Mouse (Mus musculus) left cerebral cortex, adult 2 months (tissue): ENCODE data around the gene Ifitm5. TPM values are rescaled to one million over a fixed set of nuclear protein-coding genes. Genes with fewer than 3 reads are reported as not detected.

ENCODE experiments used
- DNase-seq, 2 experiments: peaks; one replicate each; pipeline ENCODE4 v3.0.0; 2021 to 2022; ENCODE audit warnings: low spot score in 2 of 2, mixed read lengths in 1 of 2; ENCODE audit errors: extremely low spot score in 1 of 2
- H3K27ac ChIP-seq: fragments of 200-600 bp; 2 replicates; pipeline ENCODE4 v1.8.1; 2022
- H3K4me3 ChIP-seq: fragments of 200-600 bp; 2 replicates; pipeline ENCODE4 v1.8.1; 2022
- CTCF ChIP-seq: fragments of 200-600 bp; IDR thresholded peaks from 2 replicates; pipeline ENCODE4 v1.8.1; 2022; ENCODE audit warnings: antibody characterized with exemption, mild to moderate bottlenecking, moderate library complexity
- intact Hi-C: fragments of 180-260 bp; cut with DNase I; formaldehyde crosslinking; loops from one replicate; pipeline ENCODE4 v1.15.1; 2025
- total RNA-seq, 2 experiments: library from RNA; stranded (reverse); gene quantifications; 2 replicates each; pipeline ENCODE4 v1.2.3; 2021

The Ifitm5 gene
- total RNA-seq, 2 experiments from 2014 or later: not detected

- intact Hi-C loops: loop anchor here (1.0 to 5.0 kb wide), 3 partner anchors 48 to 89 kb away; no protein-coding TSS in a partner anchor
- peak; percentile 56 for TF ChIP-seq CTCF
- Histone ChIP-seq H3K27ac (no peak overlapping the region), H3K4me3 (no peak overlapping the region)
- no peak for DNase-seq
These were observed 9.2 kb upstream of the Ifitm5 start for GRCm38 (mm10) chr7:140959181-140959901.

DNA sequence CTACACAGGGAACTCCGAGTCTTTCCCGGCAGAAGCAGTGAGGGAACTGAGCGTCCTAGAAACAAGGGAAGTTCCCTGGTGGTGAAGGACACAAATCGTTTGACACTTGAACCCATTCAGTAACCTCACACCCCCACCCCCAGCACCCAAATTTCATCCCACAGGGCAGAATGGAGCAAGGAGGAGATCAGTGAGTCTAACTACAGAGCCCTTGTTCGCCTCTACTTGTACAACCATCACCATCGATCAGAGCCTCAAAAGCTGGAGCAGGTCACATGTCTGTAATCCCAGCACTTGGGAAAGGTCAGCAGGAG is 6.4 kb upstream of the Ifitm5 start:
- DNase-seq: no peak
- TF ChIP-seq CTCF: no peak; the same call in 1 of the 2 replicates
- peak overlapping the region; percentile 71; the same call in 1 of the 2 replicates for H3K27ac ChIP-seq
- no peak overlapping the region for H3K4me3 ChIP-seq
- intact Hi-C loops: loop anchor here (5.0 kb wide), 2 partner anchors 49 to 51 kb away; no protein-coding TSS in a partner anchor

- DNase-seq: peak in 1 of 2 experiments; percentile 26
- TF ChIP-seq CTCF: no peak
- intact Hi-C loops: loop anchor here (5.0 kb wide), 2 partner anchors 49 to 51 kb away; no protein-coding TSS in a partner anchor
- H3K27ac ChIP-seq: peak within 1 kb of the TSS; percentile 71
- peak within 1 kb of the TSS; percentile 38 for H3K4me3 ChIP-seq
These were observed 5.9 kb upstream of the Ifitm5 start, which contains the start of the genes Gm45717 and Ifitm2 for GRCm38 (mm10) chr7:140955758-140956555. Gene Gm45717, minus strand, starts transcription at chr7:140955937. Gene Ifitm2, minus strand, starts transcription at chr7:140955987.

- TF ChIP-seq CTCF: no peak
- Histone ChIP-seq H3K27ac (peak overlapping the region; percentile 15; the same call in 1 of the 2 replicates), H3K4me3 (peak overlapping the region; percentile 38)
- intact Hi-C loops: loop anchor here (5.0 kb wide), 2 partner anchors 48 to 52 kb away; no protein-coding TSS in a partner anchor
- no peak for DNase-seq
These were observed 5.3 kb upstream of the Ifitm5 start for GRCm38 (mm10) chr7:140955342-140955741.

DNA sequence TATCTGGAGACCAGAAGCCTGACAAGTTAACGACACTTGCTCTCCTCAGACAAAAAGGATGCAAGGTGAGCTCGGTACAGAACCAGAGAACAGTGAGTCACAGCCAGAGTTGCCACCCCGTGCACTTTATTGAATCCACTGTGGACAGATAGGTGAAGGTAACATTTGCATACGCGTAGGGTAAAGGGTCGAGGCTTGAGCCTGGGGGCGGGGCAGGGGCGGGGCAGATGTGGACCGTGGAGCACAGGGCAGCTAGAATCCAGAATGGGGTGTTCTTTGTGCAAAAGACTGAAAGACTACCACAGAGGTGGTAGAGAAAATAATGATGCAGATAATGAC is 4.6 kb upstream of the Ifitm5 start:
- Histone ChIP-seq H3K27ac (no peak overlapping the region), H3K4me3 (no peak overlapping the region)
- intact Hi-C loops: loop anchor here (5.0 kb wide), 2 partner anchors 47 to 53 kb away; no protein-coding TSS in a partner anchor
- DNase-seq: no peak
- no peak for TF ChIP-seq CTCF

- intact Hi-C loops: no loop called here
These were observed 4.0 kb upstream of the Ifitm5 start for GRCm38 (mm10) chr7:140953800-140954732.

GRCm38 (mm10) chr7:140953133-140953532 is 3.0 kb upstream of the Ifitm5 start:
- no peak for TF ChIP-seq CTCF
- Histone ChIP-seq H3K4me3 (no peak overlapping the region), H3K27ac (no peak overlapping the region)
- intact Hi-C loops: no loop called here
- DNase-seq: no peak

More at GRCm38 (mm10) chr7:140953800-140954732, 4.0 kb upstream of the Ifitm5 start:
- TF ChIP-seq CTCF: no peak
- Histone ChIP-seq H3K27ac (no peak overlapping the region), H3K4me3 (no peak overlapping the region)
- DNase-seq: no peak

- Histone ChIP-seq H3K27ac (no peak overlapping the region), H3K4me3 (no peak overlapping the region)
- no peak for TF ChIP-seq CTCF
- DNase-seq: no peak
- intact Hi-C loops: no loop called here
These were observed 2.4 kb upstream of the Ifitm5 start for GRCm38 (mm10) chr7:140952441-140952840.

DNA sequence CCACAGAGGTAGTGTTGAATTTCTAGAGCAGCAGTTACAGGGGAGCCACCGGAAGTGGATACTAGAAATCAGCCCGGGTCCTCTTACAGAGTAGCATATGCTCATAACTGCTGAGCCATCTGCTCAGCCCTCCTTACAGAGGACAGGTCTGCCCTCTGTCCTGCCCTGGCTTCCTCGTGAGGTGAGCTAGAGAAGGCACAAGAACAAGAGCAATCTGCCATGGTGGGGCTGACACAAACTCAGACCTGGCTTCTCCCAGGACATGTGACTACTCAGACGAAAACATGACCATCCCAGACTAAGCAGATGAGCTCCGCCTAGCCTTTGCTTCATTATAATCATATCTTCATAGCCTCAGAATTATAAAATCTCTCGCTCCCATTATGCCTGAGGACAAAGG is 1.7 kb upstream of the Ifitm5 start:
- Histone ChIP-seq H3K27ac (no peak overlapping the region), H3K4me3 (no peak overlapping the region)
- no peak for DNase-seq
- TF ChIP-seq CTCF: no peak
- intact Hi-C loops: no loop called here

DNA sequence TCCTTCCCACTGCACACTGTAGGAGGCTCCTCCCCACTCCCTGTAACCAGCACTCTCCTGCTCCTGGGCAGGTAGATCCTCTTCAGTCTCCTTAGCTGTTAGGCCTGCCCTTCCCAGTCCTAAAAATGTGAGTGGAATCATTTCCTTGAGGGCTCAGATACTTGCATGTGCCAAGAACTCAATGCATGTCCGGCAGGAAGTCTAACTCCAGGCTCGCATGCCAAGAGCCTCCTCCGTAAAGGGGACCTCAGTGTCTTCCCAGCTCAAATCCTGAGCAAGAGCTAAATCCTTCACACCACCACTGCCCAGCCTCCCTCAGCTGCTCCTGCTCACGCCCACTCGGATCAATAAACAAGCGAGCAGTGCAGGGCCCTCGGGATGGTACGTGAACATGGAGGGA is 960 bp upstream of the Ifitm5 start:
- Histone ChIP-seq H3K27ac (no peak overlapping the region), H3K4me3 (no peak overlapping the region)
- DNase-seq: no peak
- no peak for TF ChIP-seq CTCF
- intact Hi-C loops: no loop called here

GRCm38 (mm10) chr7:140949255-140949654 is 836 bp downstream of the Ifitm5 start:
- intact Hi-C loops: no loop called here
- no peak for TF ChIP-seq CTCF
- no peak overlapping the region for H3K4me3 ChIP-seq
- H3K27ac ChIP-seq: no peak overlapping the region
- no peak for DNase-seq
